Mouse (Mus musculus) granulocyte monocyte progenitor cell, adult 5-6 weeks (primary cell): ENCODE results near the gene Rab12. TPM values are rescaled to one million over a fixed set of nuclear protein-coding genes. Genes with fewer than 3 reads are reported as not detected.

Source experiments
- ATAC-seq: replicated peaks from 2 replicates; pipeline ENCODE4 v1.8.0; 2016; ENCODE audit warnings: mild to moderate bottlenecking, moderate TSS enrichment, inconsistent platforms; ENCODE audit not compliant: poor library complexity, severe bottlenecking
- total RNA-seq, 2 experiments: library from RNA; stranded (forward) in 1 of 2; stranded (reverse) in 1 of 2; fragments of 200-712, 200-1000 nt in 1 of 2; fragments of >200 nt in 1 of 2; fragmentation: Nextera tagmentation in 1 of 2; gene quantifications; 2 replicates each; pipeline ENCODE4 v1.2.3; 2014 to 2017

The Rab12 gene
- total RNA-seq, 2 experiments from 2014 or later, result 19.5 to 19.6 TPM

- 0 out of 2 replicates have a peak, but pooled peaks have one; percentile 14 for ATAC-seq
Observed at GRCm38 (mm10) chr17:66503466-66503865, 16.1 kb downstream of the Rab12 start.

DNA sequence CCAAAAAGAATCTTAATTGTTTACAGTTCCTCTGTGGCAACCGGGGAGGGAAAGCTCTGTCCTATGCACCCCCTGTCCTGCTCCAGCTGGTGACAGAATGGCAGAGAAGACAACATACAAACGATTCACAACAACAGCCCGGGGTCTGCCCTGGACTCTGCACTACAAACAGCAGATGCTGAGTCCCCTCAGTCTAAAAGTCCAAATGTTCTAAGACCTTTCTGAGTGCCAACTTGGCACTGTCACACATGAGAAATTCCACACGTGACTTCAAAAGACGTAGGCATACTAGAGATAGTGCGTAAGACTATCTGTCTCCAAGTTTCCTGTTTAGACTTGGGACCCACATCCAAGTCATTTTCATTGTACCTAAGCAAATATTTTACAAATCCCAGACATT, 16.7 kb downstream of the Rab12 start:
- ATAC-seq, result no peak

- ATAC-seq, result no peak
Observed at GRCm38 (mm10) chr17:66498598-66498997, 20.9 kb downstream of the Rab12 start.

GRCm38 (mm10) chr17:66496589-66496988, 22.9 kb downstream of the Rab12 start:
- no peak for ATAC-seq

GRCm38 (mm10) chr17:66490022-66490601, 29.4 kb downstream of the Rab12 start:
- ATAC-seq, result peak; percentile 77

GRCm38 (mm10) chr17:66486576-66486975, 33.0 kb downstream of the Rab12 start:
- no peak for ATAC-seq

- ATAC-seq, result peak; percentile 81
Observed at GRCm38 (mm10) chr17:66485742-66486141, 33.8 kb downstream of the Rab12 start.

- no peak for ATAC-seq
Observed at GRCm38 (mm10) chr17:66484965-66485364, 34.6 kb downstream of the Rab12 start.

DNA sequence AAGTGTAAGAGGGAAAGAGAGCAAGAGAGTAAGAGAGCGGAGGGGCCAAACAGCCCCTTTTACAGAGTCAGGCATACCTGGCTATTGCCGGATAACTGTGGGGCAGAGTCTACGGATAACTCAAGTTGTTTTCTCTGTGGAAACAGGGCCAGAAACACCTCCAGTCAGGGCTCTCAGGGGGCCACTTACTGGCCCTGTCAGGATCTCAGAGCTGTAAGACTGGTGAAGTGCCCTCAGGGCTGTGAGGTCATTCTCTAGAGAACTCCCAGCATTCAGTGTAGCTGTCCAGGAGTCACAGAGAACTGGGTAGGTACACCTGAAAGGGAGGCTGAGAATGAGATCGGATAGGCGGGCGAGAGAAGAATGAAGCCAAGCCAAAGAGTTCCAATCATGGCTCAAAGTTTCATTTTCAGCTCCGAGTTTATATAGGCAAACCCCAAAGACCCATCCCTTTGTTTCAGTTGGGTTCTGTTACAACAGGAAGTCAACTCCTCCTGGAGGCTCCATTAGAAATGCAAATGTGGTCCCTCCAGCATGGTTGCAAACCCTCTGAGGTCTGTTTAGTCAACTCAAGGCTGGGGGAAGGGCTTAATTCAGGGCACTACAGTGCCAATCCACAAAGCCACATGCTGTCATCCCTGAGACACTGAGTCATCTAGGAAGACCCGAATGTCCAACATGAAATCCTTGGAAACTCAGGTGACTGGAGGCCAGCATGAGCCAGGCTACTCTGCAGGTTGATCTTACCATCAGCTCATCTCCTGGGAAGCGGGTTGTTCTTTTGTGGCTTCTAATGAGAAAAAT, 35.7 kb downstream of the Rab12 start:
- ATAC-seq, result no peak

GRCm38 (mm10) chr17:66481295-66481694, 38.2 kb downstream of the Rab12 start:
- ATAC-seq, result no peak

- ATAC-seq, result no peak
Observed at GRCm38 (mm10) chr17:66480491-66481278, 38.8 kb downstream of the Rab12 start.

GRCm38 (mm10) chr17:66479813-66480490, 39.6 kb downstream of the Rab12 start:
- ATAC-seq, result peak; percentile 27

DNA sequence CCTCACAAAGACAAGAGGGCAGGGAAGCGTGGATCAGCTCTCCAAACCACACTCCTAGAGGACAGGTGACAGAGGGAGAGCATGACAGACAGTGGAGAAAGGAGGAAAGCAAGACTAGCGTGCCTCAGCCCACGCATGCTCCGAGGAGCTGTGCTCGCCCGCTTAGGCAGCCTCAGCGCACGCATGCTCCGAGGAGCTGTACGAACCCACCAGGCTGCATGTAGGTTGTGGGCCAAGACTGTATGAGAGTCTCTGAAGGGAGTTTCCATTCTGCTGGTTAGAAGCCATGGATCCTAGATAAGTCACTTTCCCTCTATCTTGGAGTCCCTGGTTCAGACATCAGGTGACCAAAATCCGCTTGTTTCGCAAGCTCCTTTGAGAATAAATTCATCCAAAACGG, 40.2 kb downstream of the Rab12 start:
- peak; percentile 58 for ATAC-seq

DNA sequence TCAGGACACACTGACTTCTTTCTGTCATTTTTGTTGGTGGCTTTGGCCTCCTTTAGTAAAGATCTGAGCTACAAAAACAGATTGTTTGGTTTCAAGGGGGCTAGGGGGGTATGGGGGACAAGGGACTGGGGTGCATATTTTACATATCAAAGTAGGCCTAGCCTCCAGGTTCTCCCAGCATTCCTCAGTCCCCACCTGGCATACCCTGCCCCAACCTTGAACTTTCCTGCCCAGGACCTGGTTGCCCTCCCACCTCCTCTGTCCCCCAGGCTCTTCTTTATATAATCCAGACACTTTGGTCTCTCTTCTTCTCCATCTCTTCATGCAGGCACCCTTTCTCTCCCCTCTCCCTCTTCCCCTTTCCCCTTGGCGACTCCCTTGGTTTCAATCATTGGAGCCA, 46.3 kb downstream of the Rab12 start:
- ATAC-seq, result no peak

DNA sequence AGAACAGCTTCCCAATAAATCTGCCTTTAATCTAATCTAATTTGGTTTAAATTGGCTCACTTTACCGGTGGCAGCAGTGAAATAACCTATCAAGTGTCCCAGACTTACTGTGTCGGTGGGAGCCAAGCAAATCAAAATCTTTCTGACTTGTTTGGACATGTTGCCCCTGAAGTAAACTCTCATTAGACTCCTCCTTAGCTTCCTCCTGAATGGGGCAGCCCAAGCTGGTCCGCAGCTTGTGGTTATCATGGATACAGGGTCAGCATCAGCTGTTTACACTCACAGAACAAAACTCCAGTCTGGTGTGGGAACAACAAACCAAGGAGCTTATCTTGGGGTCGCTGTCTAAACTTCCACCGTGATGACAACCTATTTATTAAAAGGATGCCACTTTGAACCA, 47.8 kb downstream of the Rab12 start:
- ATAC-seq, result no peak

DNA sequence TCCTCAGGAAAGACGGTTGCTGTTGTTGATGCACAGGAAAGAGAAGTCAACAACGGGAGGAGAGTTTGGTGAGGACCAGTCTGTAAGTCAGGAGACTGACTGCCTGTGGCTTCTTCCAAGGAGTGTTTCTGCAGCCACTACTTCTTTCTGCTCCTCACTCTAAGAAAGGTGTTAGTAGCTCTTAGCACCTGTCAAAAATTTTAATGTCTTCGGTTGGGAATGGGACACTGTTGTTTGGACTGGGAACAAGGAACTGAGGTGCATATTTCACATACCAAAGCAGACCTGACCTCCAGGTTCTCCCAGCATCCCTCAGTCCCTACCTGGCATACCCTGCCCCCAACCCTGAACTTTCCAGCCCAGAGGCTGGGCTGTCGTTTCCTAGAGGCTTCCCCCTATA, 48.3 kb downstream of the Rab12 start:
- ATAC-seq, result no peak

DNA sequence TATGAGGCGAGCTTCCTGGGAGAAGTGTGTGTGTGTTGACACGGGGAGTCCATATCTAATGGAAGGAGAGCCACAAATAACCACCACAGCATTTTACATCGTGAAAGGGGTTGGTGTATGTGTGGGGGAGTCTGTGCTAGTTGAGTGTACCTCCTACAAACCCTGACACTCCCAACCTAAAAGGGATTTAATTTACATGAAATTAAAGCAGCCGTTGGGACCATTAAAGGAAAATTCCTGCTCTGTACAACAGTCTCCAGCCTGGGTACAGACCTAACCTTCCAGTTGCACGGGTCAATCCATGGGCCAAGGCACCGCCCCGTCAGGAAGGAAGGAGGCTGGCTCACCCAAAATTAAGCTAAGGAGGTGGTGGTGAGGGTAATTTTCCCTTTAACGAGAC, 49.5 kb downstream of the Rab12 start:
- ATAC-seq, result no peak

DNA sequence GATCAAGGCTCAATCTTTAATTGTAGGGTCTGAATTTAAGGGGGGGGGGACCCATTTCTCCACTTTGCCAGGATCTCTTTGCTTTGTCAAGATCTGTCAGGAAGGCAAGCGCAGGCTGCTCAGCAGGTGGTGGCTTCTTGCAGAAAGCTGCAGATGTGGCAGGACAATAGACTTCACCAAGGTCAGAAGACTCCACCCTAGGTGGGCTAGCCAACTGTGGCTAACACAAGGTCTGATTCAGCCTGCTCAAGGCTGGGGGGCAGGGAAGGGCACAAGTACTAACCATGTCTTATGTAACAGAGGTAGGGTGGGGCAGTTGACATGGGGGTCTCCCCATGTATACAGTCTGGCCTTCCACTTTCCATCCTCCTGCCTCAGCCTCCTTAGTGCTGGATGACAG, 62.3 kb downstream of the Rab12 start:
- ATAC-seq, result no peak

DNA sequence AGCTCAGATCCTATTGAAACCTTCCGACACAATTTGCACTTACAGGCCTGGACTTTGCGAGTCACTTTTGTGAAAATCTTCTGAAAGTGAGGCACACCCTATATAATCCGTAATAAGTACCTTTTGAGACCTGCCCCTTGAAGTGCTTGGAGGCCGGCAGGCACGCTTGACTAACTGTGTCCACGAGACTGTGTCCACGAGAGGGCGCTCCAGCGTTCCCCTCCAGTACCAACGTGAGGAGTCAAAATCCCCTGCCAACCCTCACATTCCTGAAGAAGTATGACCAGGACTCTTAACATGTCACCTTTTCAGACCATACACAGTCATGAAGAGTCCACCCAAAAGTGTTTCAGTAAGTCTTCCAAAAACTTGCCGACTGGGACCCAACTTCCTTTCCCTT, 68.4 kb downstream of the Rab12 start:
- ATAC-seq, result peak; percentile 47

- ATAC-seq, result no peak
Observed at GRCm38 (mm10) chr17:66450526-66451070, 68.9 kb downstream of the Rab12 start.
